Mouse (Mus musculus) MN1 (cell line): ENCODE results near the gene BC017158.

Experiments
- DNase-seq: peaks from one replicate; pipeline ENCODE4 v3.0.0-alpha.2; 2016; ENCODE audit warnings: low spot score

BC017158 gene

DNA sequence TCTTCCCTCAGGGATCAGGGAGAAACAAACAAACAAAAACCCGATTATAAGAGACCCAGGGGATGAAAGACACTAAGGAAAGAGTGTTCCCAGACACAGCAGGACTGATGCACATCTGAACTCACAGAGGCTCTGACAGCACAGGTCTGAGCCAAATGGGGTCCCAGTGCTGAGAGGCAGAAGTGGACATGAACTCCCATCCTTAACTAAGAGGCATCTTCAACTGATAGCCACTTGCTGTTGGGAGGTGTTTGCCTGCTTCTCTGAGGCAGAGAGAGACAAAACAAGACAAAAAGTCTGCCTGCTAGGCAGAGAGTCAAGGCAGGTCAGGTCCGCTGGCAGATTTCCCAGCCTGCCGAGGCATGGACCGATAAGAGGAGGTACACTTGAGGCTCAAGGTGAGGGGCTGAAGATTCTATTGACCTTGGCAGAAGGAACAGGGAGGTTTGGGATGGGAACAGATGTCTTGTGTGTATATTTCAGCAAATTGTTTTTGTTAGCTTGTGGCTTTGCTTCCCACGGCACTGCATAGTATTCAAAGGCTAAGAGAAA, 41.1 kb downstream of the BC017158 start:
- no peak for DNase-seq

GRCm38 (mm10) chr7:128255757-128256156, 42.2 kb downstream of the BC017158 start:
- DNase-seq: no peak

- DNase-seq: no peak
These were observed 43.0 kb downstream of the BC017158 start for GRCm38 (mm10) chr7:128254978-128255377.

DNA sequence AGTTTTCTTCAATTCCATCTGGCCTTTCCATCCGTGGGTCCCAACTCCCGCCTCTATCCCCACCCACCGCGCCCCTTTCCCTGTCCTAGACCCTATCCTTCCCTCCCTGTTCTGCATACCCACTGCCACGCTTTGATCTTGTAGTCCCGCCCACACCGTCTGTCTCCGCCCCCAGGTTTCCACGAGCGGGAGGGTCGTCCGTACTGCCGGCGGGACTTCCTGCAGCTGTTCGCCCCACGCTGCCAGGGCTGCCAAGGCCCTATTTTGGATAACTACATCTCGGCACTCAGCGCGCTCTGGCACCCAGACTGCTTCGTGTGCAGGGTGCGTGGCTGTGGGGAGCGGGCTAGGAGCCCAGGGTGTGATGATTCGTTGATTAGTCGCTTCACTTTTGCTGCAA, 45.4 kb downstream of the BC017158 start:
- no peak for DNase-seq

DNA sequence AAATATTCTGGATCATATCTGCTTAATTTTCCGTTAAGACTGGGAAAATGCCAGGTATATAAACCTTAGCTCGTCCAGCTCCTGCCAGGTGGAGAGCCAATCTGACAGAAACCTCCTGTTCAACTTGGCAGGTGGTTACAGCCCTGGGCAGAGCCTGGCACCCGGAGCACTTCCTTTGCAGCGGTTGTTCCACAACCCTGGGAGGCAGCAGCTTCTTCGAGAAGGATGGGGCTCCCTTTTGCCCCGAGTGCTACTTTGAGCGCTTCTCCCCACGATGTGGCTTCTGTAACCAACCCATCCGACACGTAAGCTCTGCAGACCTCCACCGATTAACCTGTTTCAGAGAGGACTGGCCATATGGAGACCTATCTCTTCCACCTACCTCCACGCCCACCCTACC, 46.0 kb downstream of the BC017158 start:
- no peak for DNase-seq

DNA sequence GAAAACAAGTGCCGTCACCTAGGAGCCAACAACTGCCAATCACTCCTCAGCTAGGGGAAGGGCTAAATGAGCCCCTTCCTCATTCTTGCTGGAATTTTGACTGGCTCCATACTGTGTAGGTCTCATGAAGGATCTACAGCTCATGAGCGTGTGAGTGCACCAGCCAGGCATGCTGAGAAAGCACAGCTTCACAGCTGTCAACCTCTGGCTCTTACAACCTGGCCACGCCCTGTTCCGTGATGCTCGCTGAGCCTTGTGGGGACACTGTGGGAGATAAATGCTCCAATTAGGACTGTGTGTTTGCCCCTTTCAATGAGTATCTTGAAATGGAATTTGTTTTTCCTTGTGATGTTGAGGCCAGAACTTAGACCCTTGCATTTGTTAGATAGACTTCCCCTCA, 48.0 kb downstream of the BC017158 start:
- DNase-seq: no peak

DNA sequence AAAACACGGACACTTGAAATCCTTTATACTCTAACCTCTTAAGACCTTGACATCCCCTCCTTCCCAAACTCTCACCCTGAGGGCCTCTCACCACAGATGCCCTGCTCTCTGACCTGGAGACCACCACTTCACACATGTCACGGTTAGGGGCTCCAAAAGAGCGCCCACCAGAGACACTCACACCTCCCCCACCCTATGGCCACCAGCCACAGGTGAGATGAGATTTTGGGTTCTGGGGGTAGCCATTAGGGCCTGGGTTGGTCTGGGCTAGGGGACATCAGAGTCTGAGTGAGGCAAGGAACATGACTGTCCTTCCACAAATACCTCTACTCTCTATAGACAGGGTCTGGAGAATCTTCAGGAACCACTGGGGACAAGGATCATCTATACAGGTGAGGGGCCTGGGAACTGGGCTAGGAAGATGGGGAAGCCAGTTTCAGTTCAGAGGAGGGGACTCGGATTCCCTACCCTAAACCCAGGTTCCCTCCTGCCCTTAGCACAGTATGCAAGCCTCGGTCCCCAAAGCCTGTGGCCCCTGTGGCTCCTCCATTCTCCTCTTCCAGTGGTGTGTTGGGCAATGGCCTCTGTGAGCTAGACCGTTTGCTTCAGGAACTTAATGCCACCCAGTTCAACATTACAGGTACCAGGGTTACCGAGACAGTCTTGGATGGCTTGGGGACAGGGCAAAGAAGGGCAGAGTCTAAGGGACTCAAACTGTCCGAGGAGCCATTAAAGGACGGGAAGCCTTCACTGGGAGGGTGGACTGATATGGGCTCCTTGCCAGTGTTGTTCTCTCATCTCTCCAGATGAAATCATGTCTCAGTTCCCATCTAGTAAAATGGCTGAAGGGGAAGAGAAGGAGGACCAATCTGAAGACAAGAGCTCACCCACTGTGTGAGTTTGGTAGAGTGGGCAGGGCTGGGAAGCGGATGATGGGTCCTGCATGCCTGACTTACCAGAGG, 49.6 kb downstream of the BC017158 start:
- no peak for DNase-seq

GRCm38 (mm10) chr7:128247443-128247842, 50.5 kb downstream of the BC017158 start:
- DNase-seq: peak; percentile 92

- DNase-seq: peak; percentile 45
These were observed 51.2 kb downstream of the BC017158 start, which contains the start of gene Tgfb1i1 for GRCm38 (mm10) chr7:128246496-128247391. Tgfb1i1 (plus strand) TSS chr7:128246812.

GRCm38 (mm10) chr7:128245547-128245946, 52.4 kb downstream of the BC017158 start:
- DNase-seq: no peak

DNA sequence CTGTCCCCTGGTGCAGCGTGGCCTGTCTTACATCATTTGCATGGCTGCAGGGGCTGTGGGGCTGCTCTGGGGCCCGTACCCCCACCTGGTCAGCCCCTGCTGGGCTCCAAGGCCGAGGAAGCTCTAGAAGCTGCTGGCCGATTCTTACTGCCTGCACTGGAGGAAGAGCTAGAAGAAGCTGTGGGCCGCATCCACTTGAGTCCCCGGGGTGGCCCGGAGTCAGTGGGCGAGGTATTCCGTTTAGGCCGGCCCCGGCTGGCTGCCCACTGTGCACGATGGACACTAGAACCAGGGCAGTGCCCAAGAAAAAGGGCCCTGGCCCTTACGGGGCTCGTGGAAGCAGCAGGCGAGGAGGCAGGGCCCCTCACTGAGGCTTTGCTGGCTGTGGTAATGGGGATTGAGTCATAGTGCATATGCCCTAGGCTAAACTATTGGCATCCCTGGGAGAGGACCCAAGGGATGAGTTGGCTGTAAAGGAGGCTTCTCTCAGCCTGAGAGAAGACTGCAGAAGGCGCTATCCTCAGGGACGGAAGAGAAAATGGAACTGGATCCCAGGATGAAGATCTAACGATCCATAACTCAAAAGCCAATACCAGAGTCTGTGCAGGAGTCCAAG, 53.5 kb downstream of the BC017158 start:
- no peak for DNase-seq

DNA sequence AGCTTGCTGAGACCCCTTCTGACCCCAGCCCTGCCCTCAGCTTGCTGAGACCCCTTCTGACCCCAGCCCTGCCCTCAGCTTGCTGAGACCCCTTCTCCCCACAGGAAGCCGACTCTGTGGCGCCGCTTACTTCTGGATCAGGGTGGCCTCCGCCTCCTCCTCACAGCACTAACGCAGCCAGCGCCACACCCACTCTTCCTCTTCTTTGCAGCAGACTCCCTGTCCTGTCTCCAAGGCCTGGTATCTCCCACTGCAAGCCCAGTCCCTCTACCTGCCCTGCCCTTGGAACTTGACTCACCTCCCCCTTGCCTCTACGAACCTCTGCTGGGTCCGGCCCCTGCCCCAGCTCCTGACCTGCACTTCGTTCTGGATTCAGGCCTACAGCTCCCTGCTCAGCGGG, 54.0 kb downstream of the BC017158 start:
- no peak for DNase-seq

DNA sequence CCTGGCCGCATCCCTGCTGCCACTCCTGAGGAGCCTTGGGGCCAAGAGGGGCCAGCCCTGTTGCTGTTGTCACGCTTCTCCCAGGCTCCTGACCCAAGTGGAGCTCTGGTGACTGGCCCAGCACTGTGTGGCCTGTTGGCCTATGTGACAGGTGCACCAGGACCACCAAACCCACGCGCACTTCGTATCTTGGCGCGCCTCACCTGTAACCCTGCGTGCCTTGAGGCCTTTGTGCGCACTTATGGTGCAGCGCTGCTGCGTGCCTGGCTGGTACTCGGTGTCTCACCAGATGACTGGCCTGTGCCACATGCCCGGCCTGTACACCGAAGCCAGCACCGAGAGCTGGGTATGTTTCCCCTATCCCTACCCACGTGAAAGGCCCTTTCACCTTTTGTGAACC, 55.6 kb downstream of the BC017158 start:
- DNase-seq: no peak

DNA sequence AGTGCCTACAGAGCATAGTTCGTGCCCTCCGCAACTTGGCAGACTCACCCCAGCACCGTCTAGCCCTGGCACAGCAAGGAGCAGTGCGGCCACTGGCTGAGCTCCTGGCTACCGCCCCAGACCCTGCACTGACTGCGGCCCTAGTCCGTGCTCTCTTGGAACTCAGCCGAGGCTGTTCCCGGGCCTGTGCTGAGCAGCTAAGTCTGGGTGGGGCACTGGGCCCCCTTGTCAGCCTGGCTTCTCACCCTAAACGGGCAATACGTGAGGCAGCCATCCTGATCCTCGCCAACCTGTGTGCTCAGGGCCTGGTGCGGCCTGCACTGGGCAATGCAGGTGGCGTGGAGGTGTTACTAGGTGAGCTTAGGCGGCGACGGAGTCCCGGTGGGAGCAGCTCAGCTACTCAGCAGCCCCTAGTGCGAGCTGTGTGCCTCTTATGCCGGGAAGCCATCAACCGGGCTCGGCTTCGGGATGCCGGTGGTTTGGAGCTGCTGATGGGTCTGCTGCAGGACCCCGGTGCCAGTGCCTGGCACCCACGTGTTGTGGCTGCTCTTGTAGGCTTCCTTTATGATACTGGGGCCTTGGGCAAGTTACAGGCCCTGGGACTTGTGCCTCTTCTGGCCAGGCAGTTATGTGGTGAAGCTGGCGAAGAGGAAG, 57.7 kb downstream of the BC017158 start:
- DNase-seq: no peak

GRCm38 (mm10) chr7:128238991-128239390, 59.0 kb downstream of the BC017158 start:
- DNase-seq: peak; percentile 64

DNA sequence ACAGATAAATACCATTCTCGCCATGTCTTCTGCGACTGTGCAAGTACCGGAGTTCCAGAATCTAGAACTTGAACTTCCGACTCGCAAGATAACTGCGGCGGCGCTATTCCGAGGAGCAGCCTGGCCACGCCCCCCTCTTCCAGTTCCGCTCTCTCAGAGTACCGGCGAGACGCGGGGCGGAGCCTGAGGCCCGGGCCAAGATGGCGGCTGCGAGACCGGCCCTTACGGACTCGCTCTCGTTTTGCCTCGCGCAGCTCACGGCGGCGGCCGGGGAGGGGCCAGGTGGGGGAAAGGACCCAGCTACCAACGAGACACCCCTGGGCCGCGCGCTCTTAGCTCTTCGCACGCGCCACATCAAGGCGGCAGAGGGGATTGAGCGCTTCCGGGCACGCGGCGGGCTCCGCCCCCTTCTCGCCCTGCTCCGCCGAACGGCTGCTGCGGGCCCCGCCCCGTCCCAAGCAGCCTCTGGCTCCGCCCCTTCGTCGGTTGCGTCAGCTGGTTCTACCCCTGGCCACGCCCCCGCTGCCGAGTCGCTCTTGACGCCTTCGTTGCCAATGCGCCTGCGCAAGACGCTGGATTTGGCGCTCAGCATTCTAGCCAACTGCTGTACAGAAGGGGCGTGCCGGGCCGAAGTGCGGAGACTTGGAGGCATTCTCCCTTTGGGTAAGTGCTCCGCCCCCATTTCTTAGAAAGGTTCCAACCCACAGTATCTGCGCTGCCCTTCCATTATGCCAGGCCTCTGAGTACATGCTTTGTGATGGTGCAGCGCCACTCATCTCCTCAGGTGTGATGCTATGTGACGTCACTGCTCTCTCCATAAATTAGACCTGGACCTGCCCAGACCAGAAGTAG, 59.8 kb downstream of the BC017158 start, which contains the start of gene 9130023H24Rik:
Gene 9130023H24Rik (minus strand): TSS at position 105 of the 852 bp plus-strand sequence.
- peak; percentile 100 for DNase-seq

GRCm38 (mm10) chr7:128237593-128237926, 60.4 kb downstream of the BC017158 start:
- DNase-seq: no peak

DNA sequence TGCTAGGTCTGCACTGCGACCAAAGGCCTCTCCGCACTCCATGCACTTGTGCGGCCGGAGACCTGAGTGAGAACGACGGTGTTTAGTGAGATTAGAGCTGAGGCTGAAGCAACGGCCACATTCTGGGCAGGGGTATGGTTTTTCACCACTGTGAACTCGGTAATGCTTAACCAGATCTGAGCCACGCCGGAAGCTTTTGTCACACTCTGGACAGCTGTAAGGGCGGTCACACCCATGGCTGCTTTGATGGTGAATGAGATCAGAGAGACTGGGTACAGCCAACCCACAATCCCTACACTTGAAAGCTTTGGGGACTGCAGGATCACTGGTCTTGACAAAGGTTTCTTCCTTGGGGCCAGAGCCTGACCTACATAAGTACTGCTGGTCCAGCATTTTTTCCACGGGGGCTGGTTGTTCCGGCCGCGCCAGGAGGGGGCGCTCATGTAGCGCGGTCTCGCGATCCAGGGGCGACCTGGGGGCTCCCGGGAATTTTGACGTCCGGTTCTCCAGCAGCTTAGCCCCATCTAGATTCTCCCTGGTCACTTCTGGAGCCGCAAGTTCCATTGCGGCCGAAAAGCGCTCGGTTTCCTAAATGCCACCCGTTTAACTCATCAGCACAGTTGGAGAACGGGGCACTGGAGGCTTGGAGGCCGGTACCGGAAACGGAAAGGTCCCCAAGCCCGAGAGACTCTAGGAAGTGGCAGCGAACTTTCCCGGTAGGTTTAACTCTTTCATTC, 60.9 kb downstream of the BC017158 start, which contains the start of gene Armc5:
Gene Armc5 (plus strand): TSS at position 487 of the 737 bp plus-strand sequence.
- peak; percentile 82 for DNase-seq

- DNase-seq: no peak
These were observed 61.5 kb downstream of the BC017158 start for GRCm38 (mm10) chr7:128236426-128236825.

- no peak for DNase-seq
These were observed 62.5 kb downstream of the BC017158 start for GRCm38 (mm10) chr7:128235481-128235880.
